Mouse (Mus musculus): ENCODE measurements around the gene Uqcr10. TPM values are rescaled to one million over a fixed set of nuclear protein-coding genes. Genes with fewer than 3 reads are reported as not detected.

Gene Uqcr10
- polyA plus RNA-seq, 1 experiment from 2014 or later: 1,267 TPM

GRCm38 (mm10) chr11:4700726-4701125, 3.4 kb downstream of the Uqcr10 start:
- Histone ChIP-seq H3K27me3 (replicated peaks; ENCODE audit: control insufficient read depth, insufficient read depth, low read length) (no peaks in the 10 kb centered on the region), H3K4me2 (ENCODE audit: low read depth, low read length) (no peak overlapping the region), H3K36me3 (ENCODE audit: control insufficient read depth, insufficient read depth, low read length) (peaks cover 5% of the 10 kb centered on the region; the same call in 1 of the 2 replicates), H3K4me1 (ENCODE audit: control insufficient read depth, insufficient read depth, low read length) (peaks cover 12% of the 10 kb centered on the region), H3K27ac (ENCODE audit: low read length) (no peak overlapping the region), H3K4me3 (ENCODE audit: low read length) (no peak overlapping the region), H3K9ac (ENCODE audit: low read depth, low read length) (no peak overlapping the region), H3K9me3 (ENCODE audit: control insufficient read depth, low read length) (no peaks in the 10 kb centered on the region)
- no peak for ATAC-seq
- 80% methylated on average over 8 of the region's 8 CpGs for WGBS

- Histone ChIP-seq H3K36me3 (ENCODE audit: control insufficient read depth, insufficient read depth, low read length) (peaks cover 5% of the 10 kb centered on the region; the same call in 1 of the 2 replicates), H3K4me1 (ENCODE audit: control insufficient read depth, insufficient read depth, low read length) (peaks cover 2% of the 10 kb centered on the region; the same call in 1 of the 2 replicates), H3K27ac (ENCODE audit: low read length) (no peak overlapping the region), H3K4me2 (ENCODE audit: low read depth, low read length) (no peak overlapping the region), H3K27me3 (replicated peaks; ENCODE audit: control insufficient read depth, insufficient read depth, low read length) (no peaks in the 10 kb centered on the region), H3K9ac (ENCODE audit: low read depth, low read length) (no peak overlapping the region), H3K9me3 (ENCODE audit: control insufficient read depth, low read length) (no peaks in the 10 kb centered on the region), H3K4me3 (ENCODE audit: low read length) (no peak overlapping the region)
- 42% methylated on average over 7 of the region's 7 CpGs for WGBS
- no peak for ATAC-seq
Observed at GRCm38 (mm10) chr11:4697043-4697983, 6.8 kb downstream of the Uqcr10 start.

- 85% methylated on average over 11 of the region's 11 CpGs for WGBS
- H3K4me2 ChIP-seq (ENCODE audit: low read depth, low read length): no peak overlapping the region
Observed at GRCm38 (mm10) chr11:4692162-4692561, 12.0 kb downstream of the Uqcr10 start.

GRCm38 (mm10) chr11:4691213-4691612, 12.9 kb downstream of the Uqcr10 start:
- H3K4me3 ChIP-seq (ENCODE audit: low read length): no peak overlapping the region
- H3K9ac ChIP-seq (ENCODE audit: low read depth, low read length): no peak overlapping the region

More at GRCm38 (mm10) chr11:4692162-4692561, 12.0 kb downstream of the Uqcr10 start:
- Histone ChIP-seq H3K4me1 (ENCODE audit: control insufficient read depth, insufficient read depth, low read length) (no peaks in the 10 kb centered on the region), H3K27ac (ENCODE audit: low read length) (no peak overlapping the region), H3K9me3 (ENCODE audit: control insufficient read depth, low read length) (no peaks in the 10 kb centered on the region), H3K9ac (ENCODE audit: low read depth, low read length) (no peak overlapping the region), H3K27me3 (replicated peaks; ENCODE audit: control insufficient read depth, insufficient read depth, low read length) (no peaks in the 10 kb centered on the region), H3K4me3 (ENCODE audit: low read length) (no peak overlapping the region), H3K36me3 (ENCODE audit: control insufficient read depth, insufficient read depth, low read length) (no peaks in the 10 kb centered on the region)
- no peak for ATAC-seq

GRCm38 (mm10) chr11:4690353-4690752, 13.8 kb downstream of the Uqcr10 start:
- no peaks in the 10 kb centered on the region for H3K36me3 ChIP-seq (ENCODE audit: control insufficient read depth, insufficient read depth, low read length)
- ATAC-seq: no peak
- H3K9me3 ChIP-seq (ENCODE audit: control insufficient read depth, low read length): no peaks in the 10 kb centered on the region
- no peaks in the 10 kb centered on the region for H3K27me3 ChIP-seq (replicated peaks; ENCODE audit: control insufficient read depth, insufficient read depth, low read length)
- no peaks in the 10 kb centered on the region for H3K4me1 ChIP-seq (ENCODE audit: control insufficient read depth, insufficient read depth, low read length)
- H3K4me2 ChIP-seq (ENCODE audit: low read depth, low read length): no peak overlapping the region
- no peak overlapping the region for H3K27ac ChIP-seq (ENCODE audit: low read length)
- WGBS: 81% methylated on average over 7 of the region's 7 CpGs
- no peak overlapping the region for H3K9ac ChIP-seq (ENCODE audit: low read depth, low read length)
- H3K4me3 ChIP-seq (ENCODE audit: low read length): no peak overlapping the region

More at GRCm38 (mm10) chr11:4691213-4691612, 12.9 kb downstream of the Uqcr10 start:
- Histone ChIP-seq H3K4me1 (ENCODE audit: control insufficient read depth, insufficient read depth, low read length) (no peaks in the 10 kb centered on the region), H3K27ac (ENCODE audit: low read length) (no peak overlapping the region), H3K9me3 (ENCODE audit: control insufficient read depth, low read length) (no peaks in the 10 kb centered on the region), H3K27me3 (replicated peaks; ENCODE audit: control insufficient read depth, insufficient read depth, low read length) (no peaks in the 10 kb centered on the region), H3K4me2 (ENCODE audit: low read depth, low read length) (no peak overlapping the region), H3K36me3 (ENCODE audit: control insufficient read depth, insufficient read depth, low read length) (no peaks in the 10 kb centered on the region)
- no peak for ATAC-seq
- 50% methylated on average over 10 of the region's 10 CpGs for WGBS

GRCm38 (mm10) chr11:4688632-4689380, 15.3 kb downstream of the Uqcr10 start:
- H3K4me3 ChIP-seq (ENCODE audit: low read length): no peak overlapping the region
- WGBS: 36% methylated on average over 11 of the region's 11 CpGs
- H3K27ac ChIP-seq (ENCODE audit: low read length): no peak overlapping the region
- H3K36me3 ChIP-seq (ENCODE audit: control insufficient read depth, insufficient read depth, low read length): no peaks in the 10 kb centered on the region
- H3K9me3 ChIP-seq (ENCODE audit: control insufficient read depth, low read length): no peaks in the 10 kb centered on the region
- H3K4me2 ChIP-seq (ENCODE audit: low read depth, low read length): no peak overlapping the region
- ATAC-seq: no peak; the same call in 1 of the 2 replicates
- no peaks in the 10 kb centered on the region for H3K4me1 ChIP-seq (ENCODE audit: control insufficient read depth, insufficient read depth, low read length)
- H3K9ac ChIP-seq (ENCODE audit: low read depth, low read length): no peak overlapping the region
- H3K27me3 ChIP-seq (replicated peaks; ENCODE audit: control insufficient read depth, insufficient read depth, low read length): no peaks in the 10 kb centered on the region

- ATAC-seq: no peak
- Histone ChIP-seq H3K36me3 (ENCODE audit: control insufficient read depth, insufficient read depth, low read length) (peaks cover 3% of the 10 kb centered on the region), H3K9ac (ENCODE audit: low read depth, low read length) (no peak overlapping the region), H3K4me1 (ENCODE audit: control insufficient read depth, insufficient read depth, low read length) (no peaks in the 10 kb centered on the region), H3K27me3 (replicated peaks; ENCODE audit: control insufficient read depth, insufficient read depth, low read length) (no peaks in the 10 kb centered on the region), H3K4me3 (ENCODE audit: low read length) (no peak overlapping the region), H3K9me3 (ENCODE audit: control insufficient read depth, low read length) (no peaks in the 10 kb centered on the region), H3K27ac (ENCODE audit: low read length) (no peak overlapping the region), H3K4me2 (ENCODE audit: low read depth, low read length) (no peak overlapping the region)
- 38% methylated on average over 3 of the region's 3 CpGs for WGBS
Observed at GRCm38 (mm10) chr11:4687874-4688273, 16.3 kb downstream of the Uqcr10 start.

- Histone ChIP-seq H3K27ac (ENCODE audit: low read length) (no peak overlapping the region), H3K36me3 (ENCODE audit: control insufficient read depth, insufficient read depth, low read length) (peaks cover 9% of the 10 kb centered on the region), H3K4me1 (ENCODE audit: control insufficient read depth, insufficient read depth, low read length) (no peaks in the 10 kb centered on the region), H3K9ac (ENCODE audit: low read depth, low read length) (no peak overlapping the region), H3K9me3 (ENCODE audit: control insufficient read depth, low read length) (no peaks in the 10 kb centered on the region), H3K4me3 (ENCODE audit: low read length) (no peak overlapping the region), H3K4me2 (ENCODE audit: low read depth, low read length) (no peak overlapping the region), H3K27me3 (replicated peaks; ENCODE audit: control insufficient read depth, insufficient read depth, low read length) (no peaks in the 10 kb centered on the region)
- 77% methylated on average over 3 of the region's 3 CpGs for WGBS
- no peak for ATAC-seq
Observed at GRCm38 (mm10) chr11:4687027-4687426, 17.1 kb downstream of the Uqcr10 start.

GRCm38 (mm10) chr11:4685510-4685909, 18.6 kb downstream of the Uqcr10 start:
- Histone ChIP-seq H3K27me3 (replicated peaks; ENCODE audit: control insufficient read depth, insufficient read depth, low read length) (no peaks in the 10 kb centered on the region), H3K4me3 (ENCODE audit: low read length) (no peak overlapping the region), H3K9me3 (ENCODE audit: control insufficient read depth, low read length) (no peaks in the 10 kb centered on the region), H3K9ac (ENCODE audit: low read depth, low read length) (no peak overlapping the region), H3K36me3 (ENCODE audit: control insufficient read depth, insufficient read depth, low read length) (peaks cover 12% of the 10 kb centered on the region), H3K27ac (ENCODE audit: low read length) (no peak overlapping the region), H3K4me1 (ENCODE audit: control insufficient read depth, insufficient read depth, low read length) (no peaks in the 10 kb centered on the region), H3K4me2 (ENCODE audit: low read depth, low read length) (no peak overlapping the region)
- no peak for ATAC-seq
- 76% methylated on average over 5 of the region's 5 CpGs for WGBS

Measured in intestine, embryonic 16.5 days (tissue).